Mouse (Mus musculus): ENCODE data around the gene Dgkg.

- no peak for TF ChIP-seq EP300 (IDR thresholded peaks at IDR 0.05)
- no peak for TF ChIP-seq CTCF (IDR thresholded peaks at IDR 0.05)
Measured at GRCm38 (mm10) chr16:22608046-22608445, 49.0 kb downstream of the Dgkg start.
